Mouse (Mus musculus): ENCODE measurements at regions not wholly inside any gene's neighbourhood (a gene's known extent, or its start where the extent isn't known, plus 50 kb on each side); places are given as distances from the start of the nearest gene placed in this dataset.

GRCm38 (mm10) chr13:60455033-60455619, 146.6 kb upstream of the Dapk1 start:
- DNase-seq, result peak; percentile 70
- Histone ChIP-seq H3K4me3 (ENCODE audit: low read depth, low read length) (no peak overlapping the region), H3K9ac (no peak overlapping the region)

DNA sequence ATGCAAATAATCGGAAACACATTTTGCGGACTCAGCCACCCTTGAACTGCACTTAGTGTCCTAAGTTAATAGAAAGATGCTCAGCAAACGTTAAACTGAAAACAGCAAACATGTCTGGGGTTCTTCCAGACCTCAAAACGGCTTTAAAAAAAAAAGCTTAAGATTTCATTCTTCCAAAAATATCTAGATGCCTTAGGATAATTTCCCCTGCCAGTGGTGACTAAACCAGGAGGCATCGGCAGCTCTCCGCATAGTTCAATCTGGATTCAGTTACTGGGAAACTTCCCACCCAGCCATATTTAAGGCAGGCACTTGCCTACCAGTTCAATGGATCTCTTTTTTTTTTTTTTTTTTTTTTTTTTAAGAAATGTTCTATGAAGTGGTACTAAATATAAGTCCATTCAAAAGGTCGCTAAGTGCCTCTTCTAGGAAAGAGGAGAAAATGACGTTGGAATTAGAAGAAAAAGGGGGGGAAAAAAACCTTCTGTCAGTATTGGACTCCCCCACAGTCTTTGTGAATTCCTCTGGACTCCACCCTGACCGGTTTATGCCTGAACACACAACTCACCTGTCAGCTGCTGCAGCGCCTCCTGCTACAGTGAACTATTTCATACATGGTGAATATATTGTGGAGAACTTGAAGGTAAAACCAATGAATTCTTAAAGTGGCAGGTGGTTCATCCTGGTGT, 145.7 kb upstream of the Dapk1 start:
- no peak for ATAC-seq (ENCODE audit: insufficient read depth)
- no peak for TF ChIP-seq CTCF (IDR thresholded peaks at IDR 0.05; ENCODE audit: low read depth)
- 58% methylated on average over 10 of the region's 10 CpGs for WGBS
- Histone ChIP-seq H3K27me3 (ENCODE audit: insufficient read depth, low read length) (no peaks in the 10 kb centered on the region), H3K4me1 (ENCODE audit: insufficient read depth) (no peaks in the 10 kb centered on the region), H3K36me3 (ENCODE audit: insufficient read depth) (no peaks in the 10 kb centered on the region), H3K4me2 (no peak overlapping the region), H3K9me3 (ENCODE audit: low read depth, low read length) (no peaks in the 10 kb centered on the region), H3K4me3 (ENCODE audit: low read depth, low read length) (no peak overlapping the region), H3K9ac (no peak overlapping the region), H3K27ac (ENCODE audit: low read depth) (no peak overlapping the region)
- DNase-seq, result no peak

More at GRCm38 (mm10) chr13:60455033-60455619, 146.6 kb upstream of the Dapk1 start:
- H3K27ac ChIP-seq (ENCODE audit: low read depth), result peak overlapping the region; percentile 69
- WGBS, result 25% methylated on average over 15 of the region's 15 CpGs
- peak overlapping the region; percentile 28; the same call in 1 of the 2 replicates for H3K4me2 ChIP-seq
- TF ChIP-seq CTCF (IDR thresholded peaks at IDR 0.05; ENCODE audit: low read depth), result peak; percentile 14; the same call in 1 of the 2 replicates
- H3K4me1 ChIP-seq (ENCODE audit: insufficient read depth), result no peaks in the 10 kb centered on the region
- ATAC-seq (ENCODE audit: insufficient read depth), result peak; percentile 71
- H3K27me3 ChIP-seq (ENCODE audit: insufficient read depth, low read length), result no peaks in the 10 kb centered on the region
- H3K9me3 ChIP-seq (ENCODE audit: low read depth, low read length), result no peaks in the 10 kb centered on the region
- H3K36me3 ChIP-seq (ENCODE audit: insufficient read depth), result no peaks in the 10 kb centered on the region

DNA sequence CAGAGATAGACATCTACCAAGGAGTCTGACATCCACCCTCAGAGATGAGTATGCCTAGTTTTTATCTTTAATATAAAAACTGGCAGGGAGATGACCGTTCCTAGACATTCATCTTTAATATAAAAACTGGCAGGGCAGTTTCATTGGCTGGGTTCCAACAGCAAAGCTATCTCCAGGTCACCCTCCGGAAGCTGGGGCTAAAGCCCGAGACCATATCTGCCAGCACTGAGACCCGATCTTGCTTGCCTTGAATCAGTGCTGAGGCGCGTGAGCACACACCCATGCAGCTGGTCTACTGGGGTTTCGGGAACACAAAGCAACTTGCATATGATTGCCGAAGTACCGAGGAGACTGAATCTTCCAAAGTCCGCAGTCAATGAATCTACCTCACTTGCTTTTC, 144.5 kb upstream of the Dapk1 start:
- Histone ChIP-seq H3K9ac (no peak overlapping the region), H3K27me3 (ENCODE audit: insufficient read depth, low read length) (no peaks in the 10 kb centered on the region), H3K4me3 (ENCODE audit: low read depth, low read length) (no peak overlapping the region), H3K9me3 (ENCODE audit: low read depth, low read length) (no peaks in the 10 kb centered on the region), H3K36me3 (ENCODE audit: insufficient read depth) (no peaks in the 10 kb centered on the region), H3K4me2 (no peak overlapping the region), H3K4me1 (ENCODE audit: insufficient read depth) (no peaks in the 10 kb centered on the region), H3K27ac (ENCODE audit: low read depth) (no peak overlapping the region)
- DNase-seq (peak; percentile 19), ATAC-seq (ENCODE audit: insufficient read depth) (no peak)
- TF ChIP-seq CTCF (IDR thresholded peaks at IDR 0.05; ENCODE audit: low read depth), result no peak
- 65% methylated on average over 10 of the region's 10 CpGs for WGBS

- no peak overlapping the region for H3K27ac ChIP-seq (ENCODE audit: low read depth)
- H3K4me1 ChIP-seq (ENCODE audit: insufficient read depth), result no peaks in the 10 kb centered on the region
- no peak overlapping the region for H3K4me2 ChIP-seq
- no peak overlapping the region for H3K4me3 ChIP-seq (ENCODE audit: low read depth, low read length)
- no peak for ATAC-seq (ENCODE audit: insufficient read depth)
- no peak for TF ChIP-seq CTCF (IDR thresholded peaks at IDR 0.05; ENCODE audit: low read depth)
- no peaks in the 10 kb centered on the region for H3K9me3 ChIP-seq (ENCODE audit: low read depth, low read length)
- no peak overlapping the region for H3K9ac ChIP-seq
- H3K27me3 ChIP-seq (ENCODE audit: insufficient read depth, low read length), result no peaks in the 10 kb centered on the region
- no peak for DNase-seq
- WGBS, result 85% methylated on average over 5 of the region's 5 CpGs
- H3K36me3 ChIP-seq (ENCODE audit: insufficient read depth), result no peaks in the 10 kb centered on the region
These were observed 142.7 kb upstream of the Dapk1 start for GRCm38 (mm10) chr13:60459002-60459401.

- Histone ChIP-seq H3K9ac (no peak overlapping the region), H3K4me3 (ENCODE audit: low read depth, low read length) (no peak overlapping the region), H3K9me3 (ENCODE audit: low read depth, low read length) (no peaks in the 10 kb centered on the region), H3K36me3 (ENCODE audit: insufficient read depth) (no peaks in the 10 kb centered on the region), H3K27me3 (ENCODE audit: insufficient read depth, low read length) (no peaks in the 10 kb centered on the region), H3K27ac (ENCODE audit: low read depth) (no peak overlapping the region), H3K4me1 (ENCODE audit: insufficient read depth) (no peaks in the 10 kb centered on the region), H3K4me2 (no peak overlapping the region)
- no peak for TF ChIP-seq CTCF (IDR thresholded peaks at IDR 0.05; ENCODE audit: low read depth)
- 64% methylated on average over 5 of the region's 5 CpGs for WGBS
- ATAC-seq (ENCODE audit: insufficient read depth) (no peak), DNase-seq (no peak)
These were observed 135.0 kb upstream of the Dapk1 start for GRCm38 (mm10) chr13:60466553-60467313.

DNA sequence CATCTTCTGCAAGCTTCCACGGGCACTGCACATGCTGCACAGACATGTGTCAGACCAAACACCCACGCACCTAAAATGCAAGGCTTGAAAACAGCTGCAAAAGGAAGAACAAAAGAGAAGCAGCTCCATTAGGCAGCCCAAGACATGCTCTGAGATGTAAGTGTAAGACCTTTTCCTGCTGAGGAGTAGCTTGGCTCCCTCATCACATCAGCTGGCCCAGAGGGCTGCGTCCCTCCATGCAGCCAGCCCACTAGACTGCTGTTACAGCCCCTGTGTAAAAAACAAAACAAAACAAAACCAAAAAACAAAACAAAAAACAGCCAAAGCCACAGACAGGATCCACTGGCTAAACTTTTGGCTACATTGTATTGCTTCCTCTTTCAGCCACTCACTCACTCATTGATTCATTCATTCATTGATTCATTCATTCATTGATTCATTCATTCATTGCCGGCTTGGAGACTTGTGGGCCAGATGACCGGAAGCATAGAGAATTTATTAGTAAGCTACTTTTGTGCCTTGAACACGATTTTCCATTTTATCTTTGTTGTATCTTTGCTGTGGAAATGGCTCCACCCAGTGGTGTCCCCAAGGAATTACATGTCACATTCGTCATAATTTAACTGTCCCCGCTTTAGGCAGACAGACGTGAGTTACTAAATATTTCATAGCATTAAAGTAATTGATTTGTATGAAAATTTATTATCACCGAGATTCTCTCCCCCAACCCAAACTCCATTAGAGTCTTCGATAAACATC, 133.7 kb upstream of the Dapk1 start:
- Histone ChIP-seq H3K27me3 (ENCODE audit: insufficient read depth, low read length) (no peaks in the 10 kb centered on the region), H3K4me1 (ENCODE audit: insufficient read depth) (no peaks in the 10 kb centered on the region), H3K4me2 (no peak overlapping the region), H3K4me3 (ENCODE audit: low read depth, low read length) (no peak overlapping the region), H3K27ac (ENCODE audit: low read depth) (no peak overlapping the region), H3K9me3 (ENCODE audit: low read depth, low read length) (no peaks in the 10 kb centered on the region), H3K9ac (no peak overlapping the region), H3K36me3 (ENCODE audit: insufficient read depth) (no peaks in the 10 kb centered on the region)
- DNase-seq, result peak; percentile 82
- peak; percentile 89 for TF ChIP-seq CTCF (IDR thresholded peaks at IDR 0.05; ENCODE audit: low read depth)
- ATAC-seq (ENCODE audit: insufficient read depth), result 0 out of 2 replicates have a peak, but pooled peaks have one; percentile 13
- 15% methylated on average over 11 of the region's 11 CpGs for WGBS

Measured in lung, embryonic 14.5 days (tissue).